Mouse (Mus musculus) gastrocnemius, postnatal 10 days (tissue): Measurements from ENCODE around the gene Slc25a39. TPM values are rescaled to one million over a fixed set of nuclear protein-coding genes. Genes with fewer than 3 reads are reported as not detected.

Experiments used
- DNase-seq: peaks from one replicate; pipeline ENCODE4 v3.0.0; 2021; ENCODE audit warnings: mixed read lengths
- long read RNA-seq, 2 experiments: library from polyadenylated mRNA; stranded (forward); transcript quantifications; one replicate each; pipeline ENCODE4 v2.0.0; 2021
- total RNA-seq, 2 experiments: library from RNA; stranded (reverse); gene quantifications; 2 replicates each; pipeline ENCODE4 v1.2.3; 2021

The Slc25a39 gene
- 10 to 100 TPM; 51.7 to 53.5 TPM for total RNA-seq
- long read RNA-seq, experiment 1, transcript Slc25a39-201 (12 exons, 1,685 nt) = major isoform, 48 of 56 reads
- long read RNA-seq, experiment 1, partial matches to known transcripts = 1 of 56 reads
- long read RNA-seq, experiment 1, other reads (novel, unspliced or antisense) = 7 of 56 reads
- long read RNA-seq, experiment 2, transcript Slc25a39-201 (12 exons, 1,685 nt) = major isoform, 57 of 62 reads
- long read RNA-seq, experiment 2, partial matches to known transcripts = 1 of 62 reads
- long read RNA-seq, experiment 2, other reads (novel, unspliced or antisense) = 4 of 62 reads

GRCm38 (mm10) chr11:102407834-102408215, at the start of gene Slc25a39:
TSS of gene Slc25a39 (minus strand) at chr11:102407946.
- no peak for DNase-seq

GRCm38 (mm10) chr11:102455740-102456396, 48.1 kb upstream of the Slc25a39 start:
- peak; percentile 71 for DNase-seq

- no peak for DNase-seq
Observed at GRCm38 (mm10) chr11:102453131-102453530, 45.4 kb upstream of the Slc25a39 start.

- no peak for DNase-seq
Observed at GRCm38 (mm10) chr11:102449043-102450008, 41.6 kb upstream of the Slc25a39 start.

GRCm38 (mm10) chr11:102448327-102448726, 40.6 kb upstream of the Slc25a39 start:
- no peak for DNase-seq

- DNase-seq = peak; percentile 88
Observed at GRCm38 (mm10) chr11:102447497-102447896, 39.8 kb upstream of the Slc25a39 start, which contains the start of gene Fam171a2. TSS of gene Fam171a2 (minus strand) at chr11:102447682.

GRCm38 (mm10) chr11:102446581-102447461, 39.1 kb upstream of the Slc25a39 start:
- DNase-seq = peak; percentile 45

GRCm38 (mm10) chr11:102445891-102446361, 38.2 kb upstream of the Slc25a39 start:
- DNase-seq = peak; percentile 31

GRCm38 (mm10) chr11:102445264-102445890, 37.6 kb upstream of the Slc25a39 start:
- peak; percentile 16 for DNase-seq

- DNase-seq = no peak
Observed at GRCm38 (mm10) chr11:102444781-102445180, 37.0 kb upstream of the Slc25a39 start.

GRCm38 (mm10) chr11:102444321-102444720, 36.6 kb upstream of the Slc25a39 start:
- DNase-seq = no peak

GRCm38 (mm10) chr11:102443740-102444139, 36.0 kb upstream of the Slc25a39 start:
- peak; percentile 21 for DNase-seq

- DNase-seq = no peak
Observed at GRCm38 (mm10) chr11:102442089-102442488, 34.3 kb upstream of the Slc25a39 start.

- no peak for DNase-seq
Observed at GRCm38 (mm10) chr11:102441434-102441833, 33.7 kb upstream of the Slc25a39 start.

- no peak for DNase-seq
Observed at GRCm38 (mm10) chr11:102440255-102440654, 32.5 kb upstream of the Slc25a39 start.

- no peak for DNase-seq
Observed at GRCm38 (mm10) chr11:102439093-102440082, 31.6 kb upstream of the Slc25a39 start.

- DNase-seq = peak; percentile 94
Observed at GRCm38 (mm10) chr11:102438212-102439092, 30.7 kb upstream of the Slc25a39 start.
